Mouse (Mus musculus) embryo, embryonic 10 days (tissue): Measurements from ENCODE around the gene Fgfr2.

ENCODE experiments used
- DNase-seq: peaks from one replicate; pipeline ENCODE4 v3.0.0-alpha.2; 2015; ENCODE audit warnings: low spot score

Gene Fgfr2

GRCm38 (mm10) chr7:130969507-130969906, 2153.6 kb downstream of the Fgfr2 start:
- no peak for DNase-seq

- no peak for DNase-seq
Measured at GRCm38 (mm10) chr7:130969076-130969475, 2154.1 kb downstream of the Fgfr2 start.

- DNase-seq = no peak
Measured at GRCm38 (mm10) chr7:130968537-130968936, 2154.6 kb downstream of the Fgfr2 start.

GRCm38 (mm10) chr7:130967901-130968300, 2155.2 kb downstream of the Fgfr2 start:
- DNase-seq = no peak

- DNase-seq = no peak
Measured at GRCm38 (mm10) chr7:130966876-130967275, 2156.3 kb downstream of the Fgfr2 start.

- DNase-seq = no peak
Measured at GRCm38 (mm10) chr7:130966451-130966850, 2156.7 kb downstream of the Fgfr2 start.

GRCm38 (mm10) chr7:130965909-130966365, 2157.2 kb downstream of the Fgfr2 start:
- no peak for DNase-seq

GRCm38 (mm10) chr7:130965396-130965795, 2157.8 kb downstream of the Fgfr2 start:
- DNase-seq = no peak

- no peak for DNase-seq
Measured at GRCm38 (mm10) chr7:130964686-130965085, 2158.5 kb downstream of the Fgfr2 start.

GRCm38 (mm10) chr7:130961429-130961828, 2161.7 kb downstream of the Fgfr2 start:
- DNase-seq = no peak

GRCm38 (mm10) chr7:130959868-130960267, 2163.3 kb downstream of the Fgfr2 start:
- no peak for DNase-seq

GRCm38 (mm10) chr7:130958551-130958950, 2164.6 kb downstream of the Fgfr2 start:
- DNase-seq = no peak

GRCm38 (mm10) chr7:130954177-130954601, 2169.0 kb downstream of the Fgfr2 start:
- DNase-seq = no peak

- no peak for DNase-seq
Measured at GRCm38 (mm10) chr7:130953376-130953775, 2169.8 kb downstream of the Fgfr2 start.

GRCm38 (mm10) chr7:130951004-130951403, 2172.1 kb downstream of the Fgfr2 start:
- no peak for DNase-seq

GRCm38 (mm10) chr7:130950482-130950881, 2172.7 kb downstream of the Fgfr2 start:
- DNase-seq = no peak

GRCm38 (mm10) chr7:130949331-130949751, 2173.8 kb downstream of the Fgfr2 start:
- DNase-seq = no peak

- DNase-seq = no peak
Measured at GRCm38 (mm10) chr7:130948563-130949208, 2174.5 kb downstream of the Fgfr2 start.

GRCm38 (mm10) chr7:130946303-130946702, 2176.8 kb downstream of the Fgfr2 start:
- DNase-seq = no peak

GRCm38 (mm10) chr7:130945730-130946129, 2177.4 kb downstream of the Fgfr2 start:
- no peak for DNase-seq

- no peak for DNase-seq
Measured at GRCm38 (mm10) chr7:130944766-130945475, 2178.2 kb downstream of the Fgfr2 start.

- no peak for DNase-seq
Measured at GRCm38 (mm10) chr7:130943280-130943895, 2179.8 kb downstream of the Fgfr2 start.

- DNase-seq = no peak
Measured at GRCm38 (mm10) chr7:130940733-130941132, 2182.4 kb downstream of the Fgfr2 start.
